Mouse (Mus musculus) forebrain, postnatal 0 days (tissue): Measurements from ENCODE around the gene Gm20479. TPM values are rescaled to one million over a fixed set of nuclear protein-coding genes. Genes with fewer than 3 reads are reported as not detected.
A peak's percentile ranks its signal among the peaks of the same experiment; 100 is the strongest.

Source experiments
- ATAC-seq: fragments of 200-750 bp; cut with Nextera tagmentation; 2 replicates; pipeline ENCODE4 v1.8.0; 2017; ENCODE audit warnings: mild to moderate bottlenecking, moderate library complexity
- DNase-seq: peaks from one replicate; pipeline ENCODE4 v3.0.0-alpha.2; 2015
- H3K27ac ChIP-seq: fragments of 300-500 bp; sonication (generic); 2 replicates; pipeline ENCODE4 v1.5.1; 2014; ENCODE audit warnings: low read depth, mild to moderate bottlenecking, antibody characterized with exemption, low read length, moderate library complexity, mixed read lengths
- H3K27me3 ChIP-seq: fragments of 300-500 bp; sonication (generic); 2 replicates; pipeline ENCODE4 v1.6.1; 2014; ENCODE audit warnings: mild to moderate bottlenecking, low read length, mixed read lengths; ENCODE audit not compliant: insufficient read depth
- H3K36me3 ChIP-seq: fragments of 300-500 bp; sonication (generic); 2 replicates; pipeline ENCODE4 v1.6.1; 2014; ENCODE audit warnings: mild to moderate bottlenecking, moderate library complexity; ENCODE audit not compliant: insufficient read depth
- H3K4me1 ChIP-seq: fragments of 300-500 bp; sonication (generic); 2 replicates; pipeline ENCODE4 v1.6.1; 2014; ENCODE audit warnings: antibody characterized with exemption; ENCODE audit not compliant: insufficient read depth
- H3K4me2 ChIP-seq: fragments of 300-500 bp; sonication (generic); 2 replicates; pipeline ENCODE4 v1.6.1; 2014; ENCODE audit warnings: low read depth, mild to moderate bottlenecking, moderate library complexity
- H3K4me3 ChIP-seq: fragments of 300-500 bp; sonication (generic); 2 replicates; pipeline ENCODE4 v1.5.1; 2014; ENCODE audit warnings: low read depth, low read length, mixed read lengths
- H3K9ac ChIP-seq: fragments of 300-500 bp; sonication (generic); 2 replicates; pipeline ENCODE4 v1.6.1; 2014; ENCODE audit warnings: mild to moderate bottlenecking
- H3K9me3 ChIP-seq: fragments of 300-500 bp; sonication (generic); 2 replicates; pipeline ENCODE4 v1.6.1; 2016; ENCODE audit warnings: low read length
- CTCF ChIP-seq: sonication (generic); IDR thresholded peaks from 2 replicates; pipeline ENCODE4 v1.5.1; 2016; ENCODE audit warnings: antibody characterized with exemption, control low read depth, low read depth
- WGBS: fragments of 180-500 bp; shearing (Covaris S2); extraction: QIAGEN DNeasy Blood & Tissue Kit; methylation state at CpG from one replicate; pipeline ENCODE4 v1.1.7; 2014; 5-methylcytosine and 5-hydroxymethylcytosine counted together
- polyA plus RNA-seq: library from polyadenylated mRNA; unstranded; fragments of >200 nt; fragmentation: Nextera tagmentation; extraction: Ambion mirVana; gene quantifications from 2 replicates; pipeline ENCODE4 v1.2.1, GENCODE M21; 2015
- total RNA-seq: library from RNA; depleted of rRNA; stranded (reverse); fragments of >200 nt; gene quantifications from 2 replicates; pipeline ENCODE4 v1.2.3, GENCODE M21; 2014

The Gm20479 gene
- total and polyA plus RNA-seq, 2 experiments from 2014 or later: not detected

- Histone ChIP-seq H3K9ac (no peak overlapping the region), H3K4me1 (peaks cover 24% of the 10 kb centered on the region; the same call in 1 of the 2 replicates), H3K27ac (no peak overlapping the region), H3K27me3 (peaks cover 49% of the 10 kb centered on the region), H3K4me3 (no peak overlapping the region), H3K4me2 (no peak overlapping the region), H3K9me3 (no peaks in the 10 kb centered on the region), H3K36me3 (no peaks in the 10 kb centered on the region)
- TF ChIP-seq CTCF: no peak
- 69% methylated on average over 15 of the region's 15 CpGs for WGBS
- no peak for DNase-seq
- ATAC-seq: no peak
These were observed 22.1 kb downstream of the Gm20479 start for GRCm38 (mm10) chr7:27335011-27335720.

GRCm38 (mm10) chr7:27334405-27334911 is 22.8 kb downstream of the Gm20479 start:
- Histone ChIP-seq H3K9ac (no peak overlapping the region), H3K36me3 (no peaks in the 10 kb centered on the region), H3K27me3 (peaks cover 56% of the 10 kb centered on the region), H3K27ac (no peak overlapping the region), H3K4me3 (0 out of 2 replicates have a peak overlapping the region, but pooled peaks have one; percentile 45), H3K4me1 (peaks cover 24% of the 10 kb centered on the region; the same call in 1 of the 2 replicates), H3K4me2 (0 out of 2 replicates have a peak overlapping the region, but pooled peaks have one; percentile 87), H3K9me3 (no peaks in the 10 kb centered on the region)
- WGBS: 9% methylated on average over 32 of the region's 32 CpGs
- no peak for DNase-seq
- ATAC-seq: no peak
- 0 out of 2 replicates have a peak, but pooled peaks have one; percentile 14 for TF ChIP-seq CTCF

DNA sequence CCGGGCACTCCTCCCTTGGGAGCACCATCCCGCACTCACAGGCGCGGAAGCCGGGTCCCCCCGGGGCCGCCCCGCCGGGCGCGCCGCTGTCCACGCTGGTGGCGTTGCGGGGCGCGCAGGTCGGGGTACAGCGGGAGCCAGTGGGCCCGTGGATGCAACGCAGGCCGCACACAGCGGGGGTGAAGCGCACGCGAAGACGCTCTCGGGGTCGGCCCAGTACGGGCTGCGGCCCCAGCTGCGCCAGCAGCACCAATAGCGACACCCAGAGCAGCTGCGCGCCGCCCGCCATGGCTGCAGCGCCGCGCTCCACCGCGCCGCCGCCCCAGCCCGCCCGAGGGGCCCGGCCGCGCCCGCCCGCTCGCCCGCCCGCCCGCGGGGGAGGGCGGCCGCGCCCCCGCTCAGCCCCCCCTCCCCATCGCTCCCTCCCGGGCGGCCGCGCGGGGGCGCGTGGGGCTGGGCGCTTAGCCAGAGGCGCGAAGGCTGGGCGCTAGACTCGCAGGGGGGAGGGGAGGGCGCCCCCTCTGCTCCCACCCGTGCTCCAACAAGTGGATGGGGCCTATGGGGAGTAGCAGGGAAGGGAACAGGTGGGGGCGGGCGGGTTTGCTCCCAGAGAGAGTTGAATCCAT is 23.8 kb downstream of the Gm20479 start:
- H3K36me3 ChIP-seq: no peaks in the 10 kb centered on the region
- H3K4me2 ChIP-seq: peak overlapping the region; percentile 87
- TF ChIP-seq CTCF: no peak; the same call in 1 of the 2 replicates
- H3K27ac ChIP-seq: no peak overlapping the region
- DNase-seq (peak; percentile 47), ATAC-seq (peak; percentile 25)
- H3K9ac ChIP-seq: peak overlapping the region; percentile 42
- H3K9me3 ChIP-seq: no peaks in the 10 kb centered on the region
- H3K4me3 ChIP-seq: peak overlapping the region; percentile 45
- H3K27me3 ChIP-seq: peaks cover 66% of the 10 kb centered on the region
- WGBS: under 1% methylated on average over 55 of the region's 77 CpGs
- peaks cover 18% of the 10 kb centered on the region; the same call in 1 of the 2 replicates for H3K4me1 ChIP-seq

- DNase-seq (peak; percentile 73), ATAC-seq (peak; percentile 14; the same call in 1 of the 2 replicates)
- H3K9ac ChIP-seq: peak overlapping the region; percentile 42
- H3K4me1 ChIP-seq: peaks cover 17% of the 10 kb centered on the region; the same call in 1 of the 2 replicates
- peaks cover 73% of the 10 kb centered on the region for H3K27me3 ChIP-seq
- peak overlapping the region; percentile 87 for H3K4me2 ChIP-seq
- no peaks in the 10 kb centered on the region for H3K9me3 ChIP-seq
- H3K36me3 ChIP-seq: peaks cover 3% of the 10 kb centered on the region; the same call in 1 of the 2 replicates
- TF ChIP-seq CTCF: peak; percentile 78
- H3K27ac ChIP-seq: no peak overlapping the region
- WGBS: 7% methylated on average over 35 of the region's 39 CpGs
- H3K4me3 ChIP-seq: peak overlapping the region; percentile 45
These were observed 24.6 kb downstream of the Gm20479 start for GRCm38 (mm10) chr7:27332353-27333199.

DNA sequence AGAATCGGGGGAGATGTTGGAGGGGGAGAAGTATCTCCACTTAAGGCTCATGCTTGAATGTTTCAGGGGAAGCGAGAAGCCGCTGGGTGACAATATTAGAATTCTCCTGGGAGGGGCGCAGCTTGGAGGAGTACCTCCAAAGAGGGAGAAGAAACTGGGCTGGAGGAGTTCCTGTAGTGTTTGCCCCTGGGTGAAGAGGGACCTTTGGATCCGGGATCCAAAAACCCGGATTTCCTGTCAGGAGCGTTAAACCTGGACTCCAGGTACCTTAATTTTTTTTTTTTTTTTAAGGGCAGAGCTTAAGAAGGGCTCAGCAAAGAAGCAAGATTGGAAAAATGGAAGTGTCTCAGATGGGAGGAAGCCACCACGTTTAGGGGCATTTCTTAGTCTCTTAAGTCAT is 25.4 kb downstream of the Gm20479 start:
- H3K4me1 ChIP-seq: peaks cover 13% of the 10 kb centered on the region; the same call in 1 of the 2 replicates
- 13% methylated on average over 8 of the region's 8 CpGs for WGBS
- H3K4me2 ChIP-seq: 0 out of 2 replicates have a peak overlapping the region, but pooled peaks have one; percentile 87
- H3K9ac ChIP-seq: no peak overlapping the region
- no peak for TF ChIP-seq CTCF
- ATAC-seq (no peak), DNase-seq (no peak)
- H3K36me3 ChIP-seq: peaks cover 3% of the 10 kb centered on the region; the same call in 1 of the 2 replicates
- H3K9me3 ChIP-seq: no peaks in the 10 kb centered on the region
- H3K27ac ChIP-seq: no peak overlapping the region
- H3K4me3 ChIP-seq: no peak overlapping the region
- H3K27me3 ChIP-seq: peaks cover 73% of the 10 kb centered on the region

DNA sequence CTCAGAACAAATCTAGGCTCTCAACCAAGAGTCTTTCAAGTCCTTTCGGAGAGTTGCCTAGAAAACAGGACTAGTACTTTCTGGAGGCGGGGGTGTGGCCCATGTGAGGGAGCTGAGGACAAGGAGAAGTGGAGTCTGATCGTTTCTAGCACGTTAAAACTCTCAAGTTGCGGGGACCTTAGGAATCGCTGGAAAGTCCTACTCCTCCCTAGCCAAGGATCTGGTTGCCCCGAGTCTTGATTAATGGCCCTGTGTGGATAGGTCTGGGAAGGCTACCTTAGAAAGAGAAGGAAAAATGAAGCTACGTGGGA is 25.7 kb downstream of the Gm20479 start:
- Histone ChIP-seq H3K27ac (no peak overlapping the region), H3K9ac (no peak overlapping the region), H3K4me1 (peaks cover 12% of the 10 kb centered on the region; the same call in 1 of the 2 replicates), H3K4me2 (no peak overlapping the region), H3K27me3 (peaks cover 75% of the 10 kb centered on the region), H3K36me3 (peaks cover 3% of the 10 kb centered on the region; the same call in 1 of the 2 replicates), H3K9me3 (no peaks in the 10 kb centered on the region), H3K4me3 (no peak overlapping the region)
- no peak for ATAC-seq
- WGBS: 5% methylated on average over 8 of the region's 8 CpGs
- TF ChIP-seq CTCF: no peak
- peak; percentile 11 for DNase-seq
